Mouse (Mus musculus) spleen, adult 18-20 months (tissue): ENCODE measurements around the gene Plekhf1.

Experiments used
- DNase-seq, 2 experiments: peaks; one replicate each; pipeline ENCODE4 v3.0.0; 2022; ENCODE audit warnings: mixed read lengths in 2 of 2

Gene Plekhf1

DNA sequence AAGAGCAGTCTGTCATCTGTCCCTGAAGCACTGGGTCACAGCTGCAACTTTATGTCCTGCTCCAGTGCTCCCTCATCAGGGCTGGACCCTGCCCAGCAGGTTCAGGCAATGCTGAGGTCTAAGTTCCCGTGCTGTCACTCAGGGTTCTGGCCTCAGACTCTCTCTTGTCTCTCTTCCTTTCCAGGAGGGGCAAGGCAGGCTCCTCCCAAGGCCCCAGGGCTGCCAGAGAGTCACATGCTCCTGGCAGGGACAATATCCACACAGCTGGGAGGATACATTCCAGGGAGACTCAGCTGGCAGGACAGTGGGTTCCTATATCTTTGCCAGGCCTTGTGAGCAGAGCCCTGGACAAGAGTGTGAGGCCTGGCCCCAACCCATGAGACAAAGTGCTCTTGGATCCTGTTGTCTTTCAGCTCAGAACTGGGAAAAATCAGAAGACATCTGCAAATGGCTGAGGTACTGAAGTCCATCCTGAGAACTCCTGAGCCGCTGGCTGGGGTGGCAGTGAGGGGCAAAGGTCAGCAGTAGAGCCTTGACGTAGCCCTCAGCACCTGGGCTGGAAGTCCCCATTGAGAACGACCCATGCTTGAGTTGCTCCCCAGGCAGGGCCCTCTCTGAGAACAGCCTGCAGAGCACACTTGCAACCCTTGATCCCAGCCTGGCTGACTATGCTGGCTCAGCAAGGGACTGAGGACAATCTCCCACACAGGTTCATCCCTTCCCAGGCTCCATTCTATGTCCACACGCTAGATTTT lies 10.2 kb downstream of the Plekhf1 start:
- DNase-seq, result peak in 1 of 2 experiments; percentile 26

DNA sequence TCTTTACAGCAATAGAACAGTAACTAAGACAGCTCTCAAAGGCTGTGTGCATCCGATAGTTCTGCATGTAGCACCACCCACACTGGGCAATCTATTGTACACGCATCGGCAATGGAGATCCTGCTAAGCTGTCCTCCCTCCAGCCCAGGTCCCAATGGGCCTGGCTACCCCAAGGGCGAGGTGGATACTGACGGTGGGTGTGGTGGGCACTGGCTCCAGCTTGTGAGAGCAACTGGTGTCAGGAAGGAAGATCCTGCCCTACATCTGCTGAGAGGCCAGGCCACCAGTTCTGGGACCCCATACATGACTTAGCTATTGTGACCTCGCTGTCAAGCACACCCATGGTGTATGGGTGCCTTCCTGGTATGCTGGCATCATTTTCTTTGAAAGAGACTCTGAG lies 12.1 kb downstream of the Plekhf1 start:
- no peak for DNase-seq

DNA sequence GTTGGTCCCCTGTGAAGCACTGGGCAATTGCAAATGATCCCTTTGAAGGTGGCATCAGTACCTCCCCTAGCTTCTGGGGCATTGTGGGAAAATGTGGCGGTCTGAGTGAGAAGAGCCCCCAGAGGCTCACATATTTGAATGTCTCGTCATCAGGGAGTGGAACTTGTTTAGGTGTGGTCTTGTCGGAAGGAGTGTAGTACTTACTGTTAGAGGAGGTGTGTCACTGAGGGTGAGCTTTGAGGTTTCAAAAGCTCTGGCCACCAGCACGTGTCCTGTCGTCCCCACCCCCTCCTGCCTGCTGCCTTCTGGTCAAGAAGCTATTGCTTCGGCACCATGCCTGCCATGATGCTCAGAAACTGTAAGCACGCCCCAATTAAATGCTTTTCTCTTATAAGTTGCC lies 12.5 kb downstream of the Plekhf1 start:
- DNase-seq, result no peak

DNA sequence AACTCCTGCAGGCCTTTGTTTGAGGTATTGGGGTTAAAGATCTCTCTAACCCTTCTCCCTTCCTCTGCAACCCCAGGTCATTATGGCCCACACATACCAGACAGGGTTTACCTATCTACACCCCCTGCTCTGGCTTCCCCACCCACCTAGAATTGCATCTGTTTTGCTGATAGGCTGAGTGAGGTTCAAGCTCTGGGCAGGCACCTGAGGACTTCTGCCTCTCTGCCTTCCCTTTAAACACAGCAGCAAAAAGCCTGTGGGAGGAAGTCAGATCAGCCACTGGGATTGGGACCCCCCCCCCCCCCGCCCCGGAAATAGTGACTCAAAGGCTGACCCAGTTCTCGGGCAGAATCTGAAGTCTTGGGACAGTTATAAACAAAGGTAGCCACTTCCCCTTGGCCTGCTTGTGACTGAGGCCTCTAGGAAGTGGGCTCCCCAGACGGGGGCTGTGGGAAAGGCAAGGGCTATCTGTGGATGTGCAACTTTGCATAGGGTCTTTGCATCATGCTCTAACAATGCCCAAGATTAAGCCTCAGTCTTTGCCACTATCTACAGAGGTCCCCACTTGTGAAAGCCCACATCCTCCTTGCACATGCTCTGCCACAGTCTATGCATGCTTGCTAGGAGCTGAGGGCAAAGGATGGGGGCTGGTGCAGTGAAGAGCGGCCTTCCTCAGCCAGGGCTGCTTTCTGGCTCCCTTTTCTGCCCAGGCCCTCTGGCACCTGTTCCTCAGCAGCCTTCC lies 13.2 kb downstream of the Plekhf1 start:
- no peak for DNase-seq

DNA sequence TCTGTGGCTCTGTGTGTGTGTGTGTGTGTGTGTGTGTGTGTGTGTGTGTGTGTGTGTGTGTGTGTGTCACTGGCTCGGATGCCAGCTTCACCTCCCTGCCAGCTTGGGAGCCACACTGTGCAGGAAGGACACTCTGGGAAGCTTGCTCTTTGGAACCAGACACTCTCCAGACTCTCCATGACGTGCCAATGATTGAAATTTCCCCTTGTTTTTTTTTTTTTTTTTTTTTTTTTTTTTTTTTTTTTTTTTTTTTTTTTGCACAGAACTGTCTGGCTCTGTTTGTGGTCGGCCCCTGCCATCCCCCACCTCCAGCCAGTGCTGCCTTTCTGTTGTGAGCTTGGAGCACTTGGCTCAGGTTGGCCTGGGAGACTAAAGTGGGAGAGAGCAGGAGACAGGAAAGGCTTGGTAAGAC lies 15.2 kb downstream of the Plekhf1 start:
- DNase-seq, result no peak

DNA sequence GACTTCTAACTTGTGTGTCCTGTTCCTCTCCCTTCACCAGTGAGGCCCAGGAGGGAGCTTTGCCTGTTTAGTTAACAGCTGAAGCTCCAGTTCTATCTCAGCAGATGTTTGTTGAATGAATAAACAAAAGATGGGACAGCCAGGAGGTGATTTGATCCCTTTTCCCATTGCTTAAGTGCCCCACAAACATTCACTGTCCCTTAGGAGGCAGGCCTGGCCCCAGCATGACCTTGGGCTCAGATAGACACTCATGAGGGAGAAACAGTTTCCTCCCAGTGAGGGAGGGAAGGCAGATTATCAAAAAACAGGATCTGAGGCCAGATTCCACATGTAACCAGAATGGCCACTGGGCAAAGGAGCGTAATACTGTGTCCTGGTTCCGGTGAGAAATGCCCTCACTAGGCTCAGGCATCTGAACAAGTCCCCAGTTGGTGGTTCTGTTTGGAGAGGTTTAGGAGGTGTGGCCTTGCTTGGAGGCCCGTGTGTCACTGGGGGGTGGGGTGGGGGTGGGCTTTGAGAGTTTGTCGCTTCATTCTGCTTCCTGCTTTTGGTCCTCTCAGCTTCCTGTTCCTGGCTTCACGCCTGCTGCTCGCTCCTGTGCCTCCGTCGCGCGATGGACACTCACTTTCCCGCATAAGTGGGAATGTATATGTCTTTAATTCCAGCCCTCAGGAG lies 18.2 kb downstream of the Plekhf1 start:
- DNase-seq, result no peak

DNA sequence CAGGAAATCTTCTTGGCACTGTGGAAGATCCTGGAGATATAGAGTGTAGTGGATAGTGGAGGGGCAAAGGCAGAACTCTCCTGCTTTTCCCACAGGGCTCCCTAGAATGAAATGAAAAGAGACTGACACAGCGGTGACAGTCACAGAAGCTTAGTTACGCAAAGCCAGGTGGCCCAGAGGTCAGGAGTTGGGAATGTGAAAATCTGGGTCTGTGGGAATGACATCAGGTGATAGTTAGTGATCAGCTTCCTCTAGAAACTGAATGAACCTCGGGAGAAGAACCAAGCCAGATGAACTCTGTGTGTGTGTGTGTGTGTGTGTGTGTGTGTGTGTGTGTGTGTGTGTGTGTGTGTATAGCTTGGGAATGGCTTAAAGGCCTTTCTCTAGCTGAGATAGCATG lies 18.8 kb downstream of the Plekhf1 start:
- no peak for DNase-seq

DNA sequence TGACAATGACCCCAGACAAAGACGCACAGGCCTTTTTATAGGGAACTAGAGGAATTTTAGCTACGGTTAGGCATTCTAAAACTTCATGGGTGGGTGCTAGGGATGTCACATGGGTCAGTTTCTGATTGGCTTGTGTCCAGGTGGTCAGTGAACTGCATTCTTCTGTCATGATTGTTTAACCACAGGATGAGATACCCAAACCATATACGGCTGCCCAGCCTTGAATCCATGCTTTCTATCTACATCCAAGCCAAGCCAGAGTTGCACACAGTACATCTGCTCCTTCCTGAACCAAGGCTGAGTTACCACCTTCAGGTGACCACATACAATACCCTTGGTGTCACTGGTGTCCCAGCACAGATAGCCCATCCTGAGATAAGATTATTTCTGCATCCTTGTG lies 21.3 kb downstream of the Plekhf1 start:
- DNase-seq, result no peak

DNA sequence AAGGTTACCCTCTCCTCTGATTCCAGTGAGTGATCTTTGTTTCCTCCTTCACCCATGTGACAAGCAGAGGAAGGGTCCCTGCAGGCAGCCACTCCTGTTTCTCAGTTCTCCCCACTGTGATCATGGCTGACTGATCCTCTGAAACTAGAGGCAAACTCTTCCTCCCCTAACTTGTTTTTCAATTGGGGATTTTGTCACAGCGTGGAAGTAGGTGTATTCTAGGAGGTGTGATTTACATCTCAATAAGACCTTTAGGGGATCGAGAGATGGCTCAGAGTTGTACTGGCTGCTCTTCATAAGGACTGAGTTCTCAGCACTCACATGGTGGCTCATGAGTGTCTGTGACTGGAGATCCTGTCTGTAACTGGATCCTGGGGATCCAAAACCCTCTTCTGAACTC lies 22.0 kb downstream of the Plekhf1 start:
- DNase-seq, result no peak

DNA sequence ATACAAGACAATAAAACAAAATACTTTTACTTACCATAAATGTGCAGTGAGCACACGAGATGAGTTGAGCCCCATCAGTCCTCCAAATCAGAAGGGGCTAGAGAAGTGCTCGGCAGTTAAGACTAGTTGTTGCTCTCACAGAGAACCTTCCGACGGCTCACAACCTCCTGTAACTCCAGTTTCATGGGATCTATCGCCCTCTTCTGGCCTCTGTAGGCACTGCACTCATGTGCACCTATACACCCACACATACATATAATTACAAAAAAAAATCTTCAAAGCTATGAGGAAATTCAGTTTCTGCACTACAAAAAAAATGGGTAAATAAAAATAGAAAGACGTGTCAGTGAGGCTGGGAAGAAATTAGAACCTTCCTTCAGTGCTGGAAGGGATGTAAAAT lies 23.5 kb downstream of the Plekhf1 start:
- DNase-seq, result no peak

DNA sequence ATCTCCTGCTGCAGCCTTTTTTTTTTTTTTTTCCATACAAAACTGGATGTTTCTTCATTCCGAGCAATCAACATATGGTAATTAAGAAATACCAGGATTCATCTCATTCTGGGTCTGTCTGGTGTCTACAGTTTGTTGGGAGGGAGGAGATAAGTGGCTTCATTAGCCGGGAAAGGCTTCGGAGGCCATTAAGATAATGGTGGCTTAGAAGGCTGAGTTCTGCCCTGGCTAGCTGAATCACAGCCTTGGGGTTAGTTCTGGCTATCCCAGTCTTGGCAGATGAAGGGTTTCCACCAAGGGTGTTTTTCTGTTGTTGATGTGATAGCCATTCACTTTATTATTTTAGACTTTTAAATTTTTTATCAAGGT lies 26.5 kb downstream of the Plekhf1 start:
- DNase-seq, result no peak

DNA sequence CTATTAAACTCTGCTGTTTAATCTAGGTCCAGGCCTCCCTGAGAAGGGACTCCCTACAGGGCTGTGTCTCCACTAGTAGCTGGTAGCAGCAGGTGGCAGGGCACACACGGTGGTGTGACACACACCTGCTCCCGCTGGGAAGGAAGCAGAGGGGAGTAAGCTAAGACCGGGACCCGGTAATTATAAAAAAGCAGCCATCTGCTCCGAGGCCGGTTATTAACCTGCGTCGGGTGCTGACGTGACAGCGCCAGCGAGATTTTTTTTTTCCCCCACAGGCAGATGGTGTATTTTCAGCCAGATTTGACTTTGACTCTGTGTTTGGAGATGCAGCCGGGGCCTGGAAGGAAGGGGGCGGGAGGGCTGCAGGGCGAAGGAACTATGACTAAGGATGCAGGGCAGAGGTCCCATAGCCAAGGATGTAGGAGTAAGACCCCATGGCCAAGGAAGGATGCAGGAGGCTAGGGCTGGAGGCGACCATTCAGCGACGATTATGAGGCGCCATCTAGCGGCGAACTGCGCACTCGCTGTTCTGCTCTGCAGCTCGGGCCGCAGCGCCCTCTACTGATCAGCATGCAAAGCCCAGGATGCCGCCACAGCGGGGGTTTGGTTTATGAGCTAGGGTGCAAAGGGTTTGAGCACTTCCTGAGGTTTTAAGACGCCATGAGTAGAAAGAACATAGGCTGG lies 27.1 kb downstream of the Plekhf1 start:
- DNase-seq, result peak; percentile 72 to 88

DNA sequence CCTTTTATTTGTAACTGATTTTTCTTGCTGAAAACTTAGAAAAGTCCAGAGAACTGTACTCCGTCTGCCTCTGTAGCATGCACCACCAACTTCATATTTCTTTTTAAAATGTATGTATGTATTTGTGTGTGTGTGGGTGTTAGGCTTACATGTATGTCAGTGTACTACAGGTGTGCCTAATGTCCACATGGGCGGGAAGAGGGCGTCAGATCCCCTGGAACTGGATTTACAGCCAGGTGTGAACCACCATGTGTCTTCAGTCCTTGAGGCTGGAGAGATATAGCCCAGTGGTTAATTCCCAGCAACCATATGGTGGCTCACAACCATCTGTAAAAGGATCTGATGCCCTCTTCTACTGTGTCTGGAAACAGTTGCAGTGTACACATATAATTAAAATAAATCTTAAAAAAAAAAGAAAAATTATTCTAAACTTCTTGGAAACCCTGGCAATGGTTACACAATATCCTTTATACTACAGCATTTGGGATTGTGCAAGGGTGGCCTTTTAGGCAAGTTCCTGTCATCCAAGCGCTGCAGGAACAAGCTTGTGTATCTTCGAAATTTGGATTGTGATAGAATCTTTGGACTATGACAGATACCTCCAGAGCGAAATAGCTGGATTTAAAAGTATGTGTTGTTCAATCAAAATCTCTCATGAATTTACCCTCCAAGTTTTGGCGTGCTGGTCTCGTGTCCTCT lies 27.8 kb downstream of the Plekhf1 start:
- DNase-seq, result no peak

DNA sequence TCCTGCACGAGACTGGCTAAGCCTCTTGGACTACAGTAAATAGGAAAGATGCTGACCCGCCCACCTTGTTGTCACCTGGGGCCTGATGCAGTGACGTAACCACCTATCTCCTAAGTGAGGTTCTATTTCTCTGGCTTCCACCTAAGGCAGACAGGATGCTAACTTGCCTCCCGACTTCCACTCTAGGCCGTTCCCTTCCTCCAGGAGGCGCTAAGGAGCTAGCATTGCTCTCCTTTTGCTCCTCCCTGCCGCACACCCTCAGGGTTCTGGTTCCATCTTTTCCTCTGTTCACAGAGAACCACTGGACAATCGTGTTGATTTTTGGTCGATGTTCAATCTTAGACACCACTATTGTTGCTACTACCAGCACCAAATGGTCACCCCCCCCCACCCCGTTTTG lies 36.2 kb downstream of the Plekhf1 start:
- DNase-seq, result no peak

DNA sequence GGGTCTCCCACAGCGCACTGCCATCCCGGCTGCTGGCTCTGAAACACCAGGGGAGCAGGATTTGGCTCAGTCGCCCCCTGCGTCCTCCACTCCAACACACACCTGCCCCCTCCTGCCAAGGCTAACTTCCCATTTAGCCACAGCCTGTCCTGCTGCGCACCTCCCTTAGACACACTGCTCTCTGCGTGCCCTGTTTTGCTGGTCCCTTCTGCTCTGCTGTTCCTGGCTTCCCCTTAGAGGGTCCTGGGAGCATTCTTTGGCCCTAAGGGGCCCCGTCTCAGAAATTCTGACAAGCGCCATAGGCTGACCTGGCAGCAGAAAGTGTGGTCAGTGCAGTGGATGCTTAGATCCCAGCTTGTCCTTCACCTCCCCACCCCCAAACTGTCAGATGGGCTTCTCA lies 36.7 kb downstream of the Plekhf1 start:
- DNase-seq, result no peak

DNA sequence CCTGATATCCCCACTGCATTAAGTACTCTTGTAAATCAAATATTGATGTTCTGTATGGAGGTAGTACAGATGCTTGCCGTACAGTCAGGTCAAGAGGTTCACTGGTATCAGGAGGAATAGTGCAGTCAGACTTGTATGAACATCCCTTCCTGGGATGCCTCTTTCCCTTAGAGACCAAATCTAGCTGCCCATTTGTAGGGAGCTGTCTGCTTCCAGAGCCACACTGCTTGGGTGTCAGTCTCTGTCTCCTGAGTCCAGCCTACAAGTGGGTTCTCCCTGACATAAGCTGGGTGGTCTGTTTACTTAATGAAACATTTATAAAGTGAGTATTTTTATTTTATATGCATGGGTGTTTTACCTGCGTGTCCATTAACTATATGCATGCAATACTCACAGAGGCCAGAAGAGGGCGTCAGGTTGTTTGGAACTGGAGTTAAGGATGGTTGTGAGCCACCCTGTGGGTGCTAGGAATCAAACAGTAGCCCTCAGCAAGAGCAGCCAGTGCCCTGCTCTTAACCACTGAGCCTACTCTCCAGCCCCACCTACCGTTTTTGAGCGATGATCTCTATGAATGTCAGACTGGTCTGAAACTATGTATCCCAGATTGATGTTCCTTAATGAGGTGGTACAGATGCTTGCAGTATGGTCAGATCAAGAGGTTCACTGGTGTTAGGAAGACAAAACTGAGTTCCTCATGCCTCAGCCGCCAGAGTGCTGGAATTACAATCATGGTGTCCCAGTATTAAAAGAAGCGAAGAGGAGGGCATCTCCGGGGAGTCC lies 37.6 kb downstream of the Plekhf1 start:
- DNase-seq, result no peak

DNA sequence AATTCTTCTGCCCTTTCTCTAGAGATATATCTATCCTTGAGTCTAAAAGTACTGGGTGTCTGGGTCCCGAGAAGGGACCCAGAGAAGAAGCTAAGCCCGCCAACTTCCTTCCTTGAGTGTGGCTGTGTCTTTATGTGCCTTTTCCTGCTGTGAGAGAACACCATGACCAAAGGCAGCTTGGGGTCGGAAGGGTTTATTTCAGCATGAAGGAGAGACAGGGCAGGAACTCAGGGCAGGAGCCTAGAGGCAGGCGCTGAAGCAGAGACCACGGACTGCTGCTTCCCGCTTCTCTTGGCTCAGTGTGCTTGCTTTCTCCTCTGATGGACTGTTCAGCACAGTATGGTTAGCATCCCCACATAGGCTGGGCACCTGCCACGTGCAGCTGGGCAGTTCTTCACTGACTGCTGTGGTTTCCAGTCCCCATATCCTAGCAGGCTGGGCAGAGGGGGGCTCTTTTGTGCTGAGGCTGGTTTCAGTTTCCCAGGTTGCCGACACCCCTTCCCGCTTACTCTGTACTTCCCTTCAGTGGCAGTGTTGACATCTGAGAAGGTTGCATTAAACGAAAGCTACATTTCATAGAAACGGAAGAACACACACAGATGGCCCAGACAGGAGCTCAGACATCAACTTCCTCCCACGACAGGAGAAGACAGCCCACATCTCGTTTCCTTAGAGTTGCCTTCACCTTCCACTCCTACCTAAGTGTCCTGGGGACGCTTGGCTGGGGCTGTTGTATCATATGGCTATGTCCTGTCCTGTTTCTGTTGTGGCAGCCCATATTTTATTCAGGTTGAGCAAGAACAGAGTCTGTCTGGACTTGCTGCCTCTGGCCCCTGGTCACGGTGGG lies 38.5 kb downstream of the Plekhf1 start:
- DNase-seq, result peak; percentile 28 to 40

DNA sequence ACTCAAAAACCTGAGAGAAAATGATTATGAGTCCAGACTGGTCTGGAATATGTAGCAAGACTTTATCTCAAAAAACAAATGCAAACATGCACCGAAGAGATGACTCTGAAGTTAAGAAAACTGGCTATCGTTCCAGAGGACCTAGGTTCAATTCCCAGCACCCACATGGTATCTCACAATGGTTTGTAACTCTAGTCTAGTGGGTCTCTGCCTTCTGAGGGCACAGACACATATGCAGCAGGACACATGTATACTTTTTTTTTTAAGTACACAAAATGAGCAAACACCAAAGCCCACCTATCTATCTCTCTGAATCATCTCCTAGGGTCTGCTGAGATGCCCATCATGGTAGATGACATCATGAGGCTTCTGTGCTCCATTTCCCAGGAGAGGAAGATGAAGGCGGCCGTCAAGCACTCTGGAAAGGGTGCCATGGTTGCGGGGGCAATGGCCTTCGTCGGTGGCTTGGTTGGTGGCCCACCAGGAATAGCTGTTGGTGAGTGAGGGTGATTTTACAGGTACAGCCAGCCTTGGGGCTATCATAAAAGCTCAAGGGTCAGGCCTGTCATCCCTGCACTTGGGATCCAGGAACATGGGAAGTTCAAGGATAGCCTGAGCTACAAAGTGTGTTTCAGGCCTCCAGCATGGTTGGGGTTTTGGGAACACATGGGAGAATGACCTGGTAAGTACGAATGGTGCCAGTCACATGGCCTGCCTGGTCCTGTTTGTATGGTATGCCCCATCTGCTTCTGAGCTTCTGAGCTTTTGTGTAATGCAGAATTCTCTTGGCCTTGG lies 39.3 kb downstream of the Plekhf1 start:
- DNase-seq, result no peak

DNA sequence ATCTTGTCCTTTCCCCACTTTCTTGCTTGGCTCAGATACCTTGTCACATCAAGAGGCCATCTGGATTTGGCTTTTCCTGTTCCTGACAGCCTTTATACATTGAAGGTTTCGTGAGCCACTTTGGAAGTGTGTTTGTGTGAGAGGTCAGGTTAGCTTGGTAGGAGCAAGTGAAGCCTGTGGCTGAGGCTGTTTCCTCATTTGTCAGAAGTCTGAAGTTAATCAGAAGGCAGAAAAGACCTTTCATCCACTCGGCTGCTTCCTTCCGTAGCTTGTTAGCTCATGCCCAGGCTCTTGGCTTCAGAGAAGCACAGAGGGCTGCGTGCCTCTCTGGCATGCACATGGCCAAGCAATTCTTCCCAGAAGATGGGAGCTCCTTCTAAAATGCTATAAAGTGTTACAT lies 40.0 kb downstream of the Plekhf1 start:
- DNase-seq, result no peak

DNA sequence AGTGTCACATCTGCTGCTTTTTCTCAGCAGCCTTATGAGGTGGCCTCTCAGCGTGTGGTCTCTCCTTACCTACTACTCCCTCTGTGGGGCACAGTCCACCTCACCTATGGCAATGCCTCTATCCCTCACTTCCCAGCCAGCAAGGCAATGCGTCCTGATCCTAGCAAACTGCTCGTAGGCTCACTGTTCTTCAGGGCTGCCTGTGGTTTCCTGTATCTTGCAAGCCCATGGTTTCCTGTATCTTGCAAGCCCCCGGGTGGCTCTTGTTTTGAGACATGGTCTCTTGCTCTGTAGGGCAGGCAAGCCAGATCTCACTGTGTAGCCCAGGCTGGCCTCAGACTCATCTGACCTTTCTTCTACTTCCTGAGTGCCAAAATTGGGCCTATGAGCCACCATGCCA lies 41.0 kb downstream of the Plekhf1 start:
- DNase-seq, result no peak
